Mouse (Mus musculus): ENCODE data around the gene Gm13290.
"Not testable (repeated sequence)": the region's sequence is repeated elsewhere in the genome, so short reads cannot be mapped to it uniquely, and the experiment has no call there.

Gene Gm13290

DNA sequence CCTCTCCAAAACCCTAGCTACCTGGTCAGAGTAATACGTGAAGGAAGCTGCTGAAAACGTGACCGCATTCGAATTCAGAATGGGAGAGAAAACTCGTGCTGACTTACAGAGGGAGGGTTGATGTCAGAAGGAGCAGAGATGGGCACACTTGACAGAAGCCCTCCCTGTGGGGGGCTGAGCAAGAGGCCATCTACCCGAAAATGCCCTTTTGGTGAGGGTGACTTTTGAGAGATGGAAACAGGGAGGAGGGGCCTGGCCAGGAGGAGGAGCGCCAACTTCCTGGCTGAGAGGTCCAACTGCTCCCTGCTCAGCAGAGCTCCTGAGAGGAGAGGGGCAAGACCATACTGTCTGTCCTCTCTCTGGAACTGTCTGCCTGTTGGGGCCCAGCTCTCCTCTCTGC is 8.2 kb downstream of the Gm13290 start, which contains the start of gene Ifnz:
TSS of gene Ifnz (plus strand) at position 301 of the 400 bp plus-strand sequence.
- not testable (repeated sequence) for DNase-seq (ENCODE audit: low spot score in 2 of 2)

DNA sequence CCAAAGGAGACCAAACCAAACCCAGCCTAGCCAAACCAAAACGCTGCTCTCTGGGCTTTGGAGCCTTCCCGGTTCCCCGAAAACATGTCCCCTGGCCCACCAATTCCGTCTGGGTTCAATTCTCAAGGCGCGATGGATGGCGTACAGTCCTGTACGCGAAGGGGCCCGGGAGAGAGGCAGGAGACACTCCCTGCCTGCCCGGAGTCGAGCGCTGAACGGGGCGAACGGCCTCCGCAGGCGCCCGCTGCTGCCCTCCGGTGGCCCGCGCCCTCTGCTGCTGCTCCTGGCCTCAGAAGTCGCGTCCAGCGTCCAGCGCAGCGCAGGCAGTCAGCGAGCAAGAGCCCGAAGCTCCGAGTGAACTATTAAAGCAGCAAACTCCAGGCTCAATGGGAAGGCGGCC is 8.7 kb downstream of the Gm13290 start:
- not testable (repeated sequence) for DNase-seq (ENCODE audit: low spot score in 2 of 2)

DNA sequence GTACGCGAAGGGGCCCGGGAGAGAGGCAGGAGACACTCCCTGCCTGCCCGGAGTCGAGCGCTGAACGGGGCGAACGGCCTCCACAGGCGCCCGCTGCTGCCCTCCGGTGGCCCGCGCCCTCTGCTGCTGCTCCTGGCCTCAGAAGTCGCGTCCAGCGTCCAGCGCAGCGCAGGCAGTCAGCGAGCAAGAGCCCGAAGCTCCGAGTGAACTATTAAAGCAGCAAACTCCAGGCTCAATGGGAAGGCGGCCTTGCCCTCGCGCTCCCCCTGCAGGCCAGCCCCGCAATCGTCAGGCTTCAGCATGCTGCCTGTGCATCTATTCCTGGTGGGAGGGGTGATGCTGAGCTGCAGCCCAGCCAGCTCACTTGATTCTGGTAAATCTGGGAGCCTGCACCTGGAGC is 11.8 kb downstream of the Gm13290 start, which contains the start of gene Gm13276:
TSS of gene Gm13276 (plus strand) at position 301 of the 400 bp plus-strand sequence.
- DNase-seq (ENCODE audit: low spot score in 2 of 2) = not testable (repeated sequence)

DNA sequence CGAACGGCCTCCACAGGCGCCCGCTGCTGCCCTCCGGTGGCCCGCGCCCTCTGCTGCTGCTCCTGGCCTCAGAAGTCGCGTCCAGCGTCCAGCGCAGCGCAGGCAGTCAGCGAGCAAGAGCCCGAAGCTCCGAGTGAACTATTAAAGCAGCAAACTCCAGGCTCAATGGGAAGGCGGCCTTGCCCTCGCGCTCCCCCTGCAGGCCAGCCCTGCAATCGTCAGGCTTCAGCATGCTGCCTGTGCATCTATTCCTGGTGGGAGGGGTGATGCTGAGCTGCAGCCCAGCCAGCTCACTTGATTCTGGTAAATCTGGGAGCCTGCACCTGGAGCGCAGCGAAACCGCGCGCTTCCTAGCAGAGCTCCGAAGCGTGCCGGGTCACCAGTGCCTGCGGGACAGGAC is 14.8 kb downstream of the Gm13290 start, which contains the start of gene Gm13277:
TSS of gene Gm13277 (plus strand) at position 231 of the 400 bp plus-strand sequence.
- DNase-seq (ENCODE audit: low spot score in 2 of 2) = peak; percentile 30 to 47

DNA sequence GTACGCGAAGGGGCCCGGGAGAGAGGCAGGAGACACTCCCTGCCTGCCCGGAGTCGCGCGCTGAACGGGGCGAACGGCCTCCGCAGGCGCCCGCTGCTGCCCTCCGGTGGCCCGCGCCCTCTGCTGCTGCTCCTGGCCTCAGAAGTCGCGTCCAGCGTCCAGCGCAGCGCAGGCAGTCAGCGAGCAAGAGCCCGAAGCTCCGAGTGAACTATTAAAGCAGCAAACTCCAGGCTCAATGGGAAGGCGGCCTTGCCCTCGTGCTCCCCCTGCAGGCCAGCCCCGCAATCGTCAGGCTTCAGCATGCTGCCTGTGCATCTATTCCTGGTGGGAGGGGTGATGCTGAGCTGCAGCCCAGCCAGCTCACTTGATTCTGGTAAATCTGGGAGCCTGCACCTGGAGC is 17.6 kb downstream of the Gm13290 start, which contains the start of gene Gm13278:
TSS of gene Gm13278 (plus strand) at position 301 of the 400 bp plus-strand sequence.
- DNase-seq (ENCODE audit: low spot score in 2 of 2) = not testable (repeated sequence)

DNA sequence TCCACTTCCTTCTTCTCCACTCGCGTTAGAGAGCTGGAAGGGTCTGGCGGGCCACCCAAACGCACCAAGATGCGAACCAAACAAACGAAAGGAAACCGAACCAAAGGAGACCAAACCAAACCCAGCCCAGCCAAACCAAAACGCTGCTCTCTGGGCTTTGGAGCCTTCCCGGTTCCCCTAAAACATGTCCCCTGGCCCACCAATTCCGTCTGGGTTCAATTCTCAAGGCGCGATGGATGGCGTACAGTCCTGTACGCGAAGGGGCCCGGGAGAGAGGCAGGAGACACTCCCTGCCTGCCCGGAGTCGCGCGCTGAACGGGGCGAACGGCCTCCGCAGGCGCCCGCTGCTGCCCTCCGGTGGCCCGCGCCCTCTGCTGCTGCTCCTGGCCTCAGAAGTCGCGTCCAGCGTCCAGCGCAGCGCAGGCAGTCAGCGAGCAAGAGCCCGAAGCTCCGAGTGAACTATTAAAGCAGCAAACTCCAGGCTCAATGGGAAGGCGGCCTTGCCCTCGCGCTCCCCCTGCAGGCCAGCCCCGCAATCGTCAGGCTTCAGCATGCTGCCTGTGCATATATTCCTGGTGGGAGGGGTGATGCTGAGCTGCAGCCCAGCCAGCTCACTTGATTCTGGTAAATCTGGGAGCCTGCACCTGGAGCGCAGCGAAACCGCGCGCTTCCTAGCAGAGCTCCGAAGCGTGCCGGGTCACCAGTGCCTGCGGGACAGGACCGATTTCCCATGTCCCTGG is 20.5 kb downstream of the Gm13290 start, which contains the start of gene Gm13275:
TSS of gene Gm13275 (plus strand) at position 552 of the 740 bp plus-strand sequence.
- DNase-seq (ENCODE audit: low spot score in 2 of 2) = peak; percentile 34 to 58

DNA sequence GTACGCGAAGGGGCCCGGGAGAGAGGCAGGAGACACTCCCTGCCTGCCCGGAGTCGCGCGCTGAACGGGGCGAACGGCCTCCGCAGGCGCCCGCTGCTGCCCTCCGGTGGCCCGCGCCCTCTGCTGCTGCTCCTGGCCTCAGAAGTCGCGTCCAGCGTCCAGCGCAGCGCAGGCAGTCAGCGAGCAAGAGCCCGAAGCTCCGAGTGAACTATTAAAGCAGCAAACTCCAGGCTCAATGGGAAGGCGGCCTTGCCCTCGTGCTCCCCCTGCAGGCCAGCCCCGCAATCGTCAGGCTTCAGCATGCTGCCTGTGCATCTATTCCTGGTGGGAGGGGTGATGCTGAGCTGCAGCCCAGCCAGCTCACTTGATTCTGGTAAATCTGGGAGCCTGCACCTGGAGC is 23.5 kb downstream of the Gm13290 start, which contains the start of gene Gm13279:
TSS of gene Gm13279 (plus strand) at position 301 of the 400 bp plus-strand sequence.
- DNase-seq (ENCODE audit: low spot score in 2 of 2) = not testable (repeated sequence)

DNA sequence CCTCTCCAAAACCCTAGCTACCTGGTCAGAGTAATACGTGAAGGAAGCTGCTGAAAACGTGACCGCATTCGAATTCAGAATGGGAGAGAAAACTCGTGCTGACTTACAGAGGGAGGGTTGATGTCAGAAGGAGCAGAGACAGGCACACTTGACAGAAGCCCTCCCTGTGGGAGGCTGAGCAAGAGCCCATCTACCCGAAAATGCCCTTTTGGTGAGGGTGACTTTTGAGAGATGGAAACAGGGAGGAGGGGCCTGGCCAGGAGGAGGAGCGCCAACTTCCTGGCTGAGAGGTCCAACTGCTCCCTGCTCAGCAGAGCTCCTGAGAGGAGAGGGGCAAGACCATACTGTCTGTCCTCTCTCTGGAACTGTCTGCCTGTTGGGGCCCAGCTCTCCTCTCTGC is 25.7 kb downstream of the Gm13290 start, which contains the start of gene Gm13285:
TSS of gene Gm13285 (plus strand) at position 301 of the 400 bp plus-strand sequence.
- not testable (repeated sequence) for DNase-seq (ENCODE audit: low spot score in 2 of 2)

DNA sequence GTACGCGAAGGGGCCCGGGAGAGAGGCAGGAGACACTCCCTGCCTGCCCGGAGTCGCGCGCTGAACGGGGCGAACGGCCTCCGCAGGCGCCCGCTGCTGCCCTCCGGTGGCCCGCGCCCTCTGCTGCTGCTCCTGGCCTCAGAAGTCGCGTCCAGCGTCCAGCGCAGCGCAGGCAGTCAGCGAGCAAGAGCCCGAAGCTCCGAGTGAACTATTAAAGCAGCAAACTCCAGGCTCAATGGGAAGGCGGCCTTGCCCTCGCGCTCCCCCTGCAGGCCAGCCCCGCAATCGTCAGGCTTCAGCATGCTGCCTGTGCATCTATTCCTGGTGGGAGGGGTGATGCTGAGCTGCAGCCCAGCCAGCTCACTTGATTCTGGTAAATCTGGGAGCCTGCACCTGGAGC is 29.3 kb downstream of the Gm13290 start, which contains the start of gene Gm13287:
TSS of gene Gm13287 (plus strand) at position 301 of the 400 bp plus-strand sequence.
- DNase-seq (ENCODE audit: low spot score in 2 of 2) = not testable (repeated sequence)

DNA sequence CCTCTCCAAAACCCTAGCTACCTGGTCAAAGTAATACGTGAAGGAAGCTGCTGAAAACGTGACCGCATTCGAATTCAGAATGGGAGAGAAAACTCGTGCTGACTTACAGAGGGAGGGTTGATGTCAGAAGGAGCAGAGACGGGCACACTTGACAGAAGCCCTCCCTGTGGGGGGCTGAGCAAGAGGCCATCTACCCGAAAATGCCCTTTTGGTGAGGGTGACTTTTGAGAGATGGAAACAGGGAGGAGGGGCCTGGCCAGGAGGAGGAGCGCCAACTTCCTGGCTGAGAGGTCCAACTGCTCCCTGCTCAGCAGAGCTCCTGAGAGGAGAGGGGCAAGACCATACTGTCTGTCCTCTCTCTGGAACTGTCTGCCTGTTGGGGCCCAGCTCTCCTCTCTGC is 31.6 kb downstream of the Gm13290 start, which contains the start of gene Gm13288:
TSS of gene Gm13288 (plus strand) at position 301 of the 400 bp plus-strand sequence.
- not testable (repeated sequence) for DNase-seq (ENCODE audit: low spot score in 2 of 2)

DNA sequence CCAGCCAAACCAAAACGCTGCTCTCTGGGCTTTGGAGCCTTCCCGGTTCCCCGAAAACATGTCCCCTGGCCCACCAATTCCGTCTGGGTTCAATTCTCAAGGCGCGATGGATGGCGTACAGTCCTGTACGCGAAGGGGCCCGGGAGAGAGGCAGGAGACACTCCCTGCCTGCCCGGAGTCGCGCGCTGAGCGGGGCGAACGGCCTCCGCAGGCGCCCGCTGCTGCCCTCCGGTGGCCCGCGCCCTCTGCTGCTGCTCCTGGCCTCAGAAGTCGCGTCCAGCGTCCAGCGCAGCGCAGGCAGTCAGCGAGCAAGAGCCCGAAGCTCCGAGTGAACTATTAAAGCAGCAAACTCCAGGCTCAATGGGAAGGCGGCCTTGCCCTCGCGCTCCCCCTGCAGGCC is 32.1 kb downstream of the Gm13290 start:
- not testable (repeated sequence) for DNase-seq (ENCODE audit: low spot score in 2 of 2)

DNA sequence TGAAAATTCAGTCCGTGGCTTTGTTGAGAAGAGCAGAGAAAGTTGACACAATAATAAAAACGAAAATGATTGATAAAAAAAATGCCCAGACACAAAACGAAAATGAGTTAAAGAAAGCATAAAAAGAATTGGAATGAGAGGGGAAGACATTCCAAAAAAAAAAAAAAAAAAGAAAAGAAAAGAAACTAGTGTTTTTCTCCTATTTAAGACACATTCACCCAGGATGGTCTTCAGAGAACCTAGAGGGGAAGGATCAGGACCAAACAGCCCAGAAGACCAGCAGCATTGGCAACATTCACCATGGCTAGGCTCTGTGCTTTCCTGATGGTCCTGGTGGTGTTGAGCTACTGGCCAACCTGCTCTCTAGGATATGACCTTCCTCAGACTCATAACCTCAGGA is 42.3 kb downstream of the Gm13290 start, which contains the start of gene Ifna7:
TSS of gene Ifna7 (plus strand) at position 301 of the 400 bp plus-strand sequence.
- DNase-seq (ENCODE audit: low spot score in 2 of 2) = no peak

DNA sequence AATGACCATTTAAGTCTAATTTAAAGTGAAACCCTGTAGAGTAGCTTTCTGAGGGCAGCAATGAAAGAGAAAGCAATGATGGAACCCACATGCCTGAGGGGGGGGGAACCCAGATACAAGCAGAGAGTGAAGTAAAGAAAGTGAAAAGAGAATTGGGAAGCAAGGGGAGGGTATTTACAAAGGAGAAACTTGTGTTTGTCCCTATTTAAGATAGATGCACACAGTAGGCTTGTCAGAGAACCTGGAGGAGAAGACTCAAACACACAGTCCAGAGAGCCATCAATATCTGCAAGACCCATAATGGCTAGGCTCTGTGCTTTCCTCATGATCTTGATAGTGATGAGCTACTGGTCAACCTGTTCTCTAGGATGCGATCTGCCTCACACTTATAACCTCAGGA is 46.0 kb downstream of the Gm13290 start, which contains the start of gene Ifna11:
TSS of gene Ifna11 (plus strand) at position 301 of the 400 bp plus-strand sequence.
- no peak for DNase-seq (ENCODE audit: low spot score in 2 of 2)

DNA sequence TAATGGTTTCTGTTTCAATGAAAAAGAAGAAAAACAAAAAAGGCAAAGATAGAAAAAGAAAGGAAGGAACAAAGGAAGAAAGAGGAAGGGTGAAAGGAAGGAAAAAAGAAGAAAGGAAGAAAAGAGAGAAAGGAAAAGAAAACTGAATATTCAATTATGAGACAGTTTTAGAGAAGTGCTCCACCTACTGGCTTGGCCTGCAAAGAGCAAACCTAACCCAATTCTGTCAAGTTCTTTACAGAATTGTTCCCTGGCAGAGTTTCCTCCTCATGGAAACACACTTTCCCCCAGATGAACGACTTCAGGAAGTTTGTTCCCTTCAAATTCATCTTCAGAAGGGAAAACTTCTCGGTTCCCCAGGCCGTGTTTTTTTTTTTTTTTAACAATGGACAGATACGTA is 49.4 kb downstream of the Gm13290 start:
- DNase-seq (ENCODE audit: low spot score in 2 of 2) = no peak

All from spleen, postnatal 14 days (tissue).